Mouse (Mus musculus) spleen, postnatal 4 days (tissue): ENCODE measurements around the gene Hgd.
"Not testable (repeated sequence)": the region's sequence is repeated elsewhere in the genome, so short reads cannot be mapped to it uniquely, and the experiment has no call there.

ENCODE experiments used
- DNase-seq, 2 experiments: peaks; one replicate each; pipeline ENCODE4 v3.0.0; 2022; ENCODE audit warnings: low spot score in 2 of 2

Gene Hgd

GRCm38 (mm10) chr16:37629011-37629410, 49.1 kb downstream of the Hgd start:
- no peak for DNase-seq

- DNase-seq: no peak
Measured at GRCm38 (mm10) chr16:37634578-37634977, 54.6 kb downstream of the Hgd start.

GRCm38 (mm10) chr16:37635095-37635494, 55.1 kb downstream of the Hgd start:
- DNase-seq: no peak

- no peak for DNase-seq
Measured at GRCm38 (mm10) chr16:37636107-37636506, 56.2 kb downstream of the Hgd start.

GRCm38 (mm10) chr16:37637802-37638201, 57.8 kb downstream of the Hgd start:
- no peak for DNase-seq

GRCm38 (mm10) chr16:37640522-37640921, 60.6 kb downstream of the Hgd start:
- not testable (repeated sequence) for DNase-seq

GRCm38 (mm10) chr16:37644486-37644885, 64.5 kb downstream of the Hgd start:
- no peak for DNase-seq

- no peak for DNase-seq
Measured at GRCm38 (mm10) chr16:37645211-37645610, 65.3 kb downstream of the Hgd start.

- no peak for DNase-seq
Measured at GRCm38 (mm10) chr16:37645799-37646198, 65.8 kb downstream of the Hgd start.

GRCm38 (mm10) chr16:37647067-37647466, 67.1 kb downstream of the Hgd start:
- DNase-seq: no peak

GRCm38 (mm10) chr16:37647936-37648335, 68.0 kb downstream of the Hgd start:
- no peak for DNase-seq

- DNase-seq: no peak
Measured at GRCm38 (mm10) chr16:37649068-37649467, 69.1 kb downstream of the Hgd start.

- DNase-seq: no peak
Measured at GRCm38 (mm10) chr16:37651467-37651866, 71.5 kb downstream of the Hgd start.

GRCm38 (mm10) chr16:37652654-37653053, 72.7 kb downstream of the Hgd start:
- no peak for DNase-seq

- DNase-seq: no peak
Measured at GRCm38 (mm10) chr16:37653058-37653457, 73.1 kb downstream of the Hgd start.

GRCm38 (mm10) chr16:37653731-37654657, 74.0 kb downstream of the Hgd start, which contains the start of gene Ndufb4:
Gene Ndufb4, minus strand, starts transcription at chr16:37654453.
- DNase-seq: peak; percentile 95 to 97

GRCm38 (mm10) chr16:37654831-37655455, 75.0 kb downstream of the Hgd start:
- DNase-seq: no peak

GRCm38 (mm10) chr16:37655756-37656347, 75.9 kb downstream of the Hgd start:
- no peak for DNase-seq

GRCm38 (mm10) chr16:37656796-37657195, 76.8 kb downstream of the Hgd start:
- DNase-seq: no peak

GRCm38 (mm10) chr16:37663643-37664459, 83.9 kb downstream of the Hgd start:
- DNase-seq: no peak

GRCm38 (mm10) chr16:37665394-37665935, 85.5 kb downstream of the Hgd start:
- DNase-seq: no peak
